In genomic region chr19:41473566-41474135, GRCm38 (mm10) we compare ENCODE assay signal across 23 mouse cellular contexts.
"Had no signal": no experiment of that assay in that cellular context is flagged by ENCODE, and none has a peak within 500 bp of the region (broad histone marks: within the 10 kb centered on the region; RNA-seq: fewer than 3 reads in every experiment).

No protein-coding gene starts in this region.

- H3K27me3 ChIP-seq: heart, embryonic 13.5 days; heart, embryonic 15.5 days; kidney, embryonic 15.5 days; limb, embryonic 12.5 days; liver, embryonic 12.5 days had no signal

- H3K4me2 ChIP-seq: heart, embryonic 11.5 days; heart, embryonic 13.5 days; heart, embryonic 15.5 days; hindbrain, embryonic 12.5 days; hindbrain, embryonic 14.5 days; kidney, embryonic 15.5 days; limb, embryonic 12.5 days; liver, embryonic 12.5 days had no signal

- H3K4me3 ChIP-seq: gastrocnemius, adult 2 months; heart, adult 2 months; heart, embryonic 13.5 days; heart, embryonic 15.5 days; hindbrain, embryonic 10.5 days; hindbrain, embryonic 12.5 days; kidney, embryonic 15.5 days; layer of hippocampus, adult 2 months; left cerebral cortex, adult 2 months; limb, embryonic 10.5 days; limb, embryonic 12.5 days; liver, embryonic 12.5 days had no signal

- H3K9ac ChIP-seq: heart, embryonic 13.5 days; heart, embryonic 15.5 days; hindbrain, embryonic 12.5 days; hindbrain, embryonic 14.5 days; kidney, embryonic 15.5 days; limb, embryonic 12.5 days; liver, embryonic 12.5 days had no signal

- H3K9me3 ChIP-seq: heart, embryonic 13.5 days; heart, embryonic 15.5 days; hindbrain, embryonic 10.5 days; hindbrain, embryonic 12.5 days; kidney, embryonic 15.5 days; limb, embryonic 10.5 days; limb, embryonic 12.5 days; liver, embryonic 12.5 days had no signal

- DNase-seq: gastrocnemius, adult 2 months; gastrocnemius, postnatal 10 days; gastrocnemius, postnatal 25 days; heart, adult 2 months; heart, postnatal 4 days; kidney, adult 18-20 months; kidney, postnatal 14 days; kidney, postnatal 36 days had no signal

- H3K27ac ChIP-seq: gastrocnemius, adult 2 months; heart, adult 2 months; heart, embryonic 13.5 days; heart, embryonic 15.5 days; hindbrain, embryonic 10.5 days; hindbrain, embryonic 12.5 days; hindbrain, embryonic 14.5 days; kidney, embryonic 15.5 days; layer of hippocampus, adult 2 months; left cerebral cortex, adult 2 months; limb, embryonic 10.5 days; limb, embryonic 12.5 days; liver, embryonic 12.5 days had no signal

- ATAC-seq: forebrain, embryonic 16.5 days; hindbrain, embryonic 16.5 days; inflammation-experienced regulatory T-cells, adult 6 months; liver, embryonic 12.5 days had no signal

- H3K36me3 ChIP-seq: heart, embryonic 13.5 days; heart, embryonic 15.5 days; hindbrain, embryonic 10.5 days; hindbrain, embryonic 12.5 days; kidney, embryonic 15.5 days; limb, embryonic 10.5 days; limb, embryonic 12.5 days; liver, embryonic 12.5 days had no signal

- H3K4me1 ChIP-seq: heart, embryonic 13.5 days; heart, embryonic 15.5 days; hindbrain, embryonic 12.5 days; limb, embryonic 12.5 days had no signal
